Mouse (Mus musculus) bone marrow, adult 2 months (tissue): ENCODE data around the gene Cfl2.

Experiments
- CTCF ChIP-seq: fragments of 200-500 bp; IDR thresholded peaks from 2 replicates; pipeline ENCODE4 v1.5.1; 2011; ENCODE audit warnings: low read length, control low read depth; ENCODE audit not compliant: control insufficient read depth, insufficient read depth
- POLR2A ChIP-seq: fragments of 200-500 bp; IDR thresholded peaks from 2 replicates; pipeline ENCODE4 v1.6.1; 2011; ENCODE audit warnings: low read depth, mild to moderate bottlenecking, control low read depth, low read length, borderline replicate concordance; ENCODE audit not compliant: control insufficient read depth

DNA sequence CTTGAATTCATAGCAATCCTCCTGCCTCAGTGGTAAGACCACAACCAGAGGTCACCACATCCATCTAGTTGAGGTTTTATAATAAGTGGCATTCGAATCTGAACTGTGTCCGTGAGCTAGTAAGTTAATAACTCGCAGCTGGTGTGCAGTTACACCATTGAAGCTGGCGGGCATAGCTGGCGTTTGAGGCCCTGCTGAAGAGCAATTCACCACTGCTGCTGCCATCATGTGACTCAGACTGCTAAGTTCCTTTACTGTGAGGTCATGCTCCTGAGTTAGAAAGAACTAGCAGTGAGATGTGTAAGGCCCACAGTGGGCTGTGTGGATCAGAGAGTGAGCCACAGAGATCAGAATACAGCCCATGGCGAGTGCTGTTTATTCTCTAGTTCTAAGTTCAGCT lies 12.0 kb upstream of the Cfl2 start:
- no peak for TF ChIP-seq POLR2A
- TF ChIP-seq CTCF: no peak
